Mouse (Mus musculus) lung, embryonic 14.5 days (tissue): ENCODE measurements around the gene Mtmr3. TPM values are rescaled to one million over a fixed set of nuclear protein-coding genes. Genes with fewer than 3 reads are reported as not detected.

Experiments
- ATAC-seq: fragments of 200-750 bp; cut with Nextera tagmentation; 2 replicates; pipeline ENCODE4 v1.8.0; 2017; ENCODE audit warnings: mild to moderate bottlenecking, moderate TSS enrichment, moderate library complexity; ENCODE audit not compliant: insufficient read depth
- DNase-seq: peaks from one replicate; pipeline ENCODE4 v3.0.0-alpha.2; 2015
- H3K27ac ChIP-seq: fragments of 300-500 bp; sonication (generic); 2 replicates; pipeline ENCODE4 v1.5.1; 2014; ENCODE audit warnings: low read depth, mild to moderate bottlenecking, moderate library complexity
- H3K27me3 ChIP-seq: fragments of 300-500 bp; sonication (generic); 2 replicates; pipeline ENCODE4 v1.6.1; 2014; ENCODE audit warnings: low read length, control low read depth; ENCODE audit not compliant: insufficient read depth
- H3K36me3 ChIP-seq: fragments of 300-500 bp; sonication (generic); 2 replicates; pipeline ENCODE4 v1.6.1; 2014; ENCODE audit warnings: control low read depth; ENCODE audit not compliant: insufficient read depth
- H3K4me1 ChIP-seq: fragments of 300-500 bp; sonication (generic); 2 replicates; pipeline ENCODE4 v1.6.1; 2014; ENCODE audit warnings: antibody characterized with exemption, control low read depth; ENCODE audit not compliant: insufficient read depth
- H3K4me2 ChIP-seq: fragments of 300-500 bp; sonication (generic); 2 replicates; pipeline ENCODE4 v1.6.1; 2014; ENCODE audit warnings: mild to moderate bottlenecking
- H3K4me3 ChIP-seq: fragments of 300-500 bp; sonication (generic); 2 replicates; pipeline ENCODE4 v1.5.1; 2014; ENCODE audit warnings: low read depth, low read length
- H3K9ac ChIP-seq: fragments of 300-500 bp; sonication (generic); 2 replicates; pipeline ENCODE4 v1.6.1; 2014
- H3K9me3 ChIP-seq: fragments of 300-500 bp; sonication (generic); 2 replicates; pipeline ENCODE4 v1.6.1; 2016; ENCODE audit warnings: low read depth, low read length, control low read depth
- CTCF ChIP-seq: IDR thresholded peaks from 2 replicates; pipeline ENCODE4 v1.5.1; 2016; ENCODE audit warnings: antibody characterized with exemption, low read depth
- WGBS: fragments of 180-500 bp; shearing (Covaris S2); extraction: QIAGEN DNeasy Blood & Tissue Kit; methylation state at CpG from one replicate; pipeline ENCODE4 v1.1.7; 2014; 5-methylcytosine and 5-hydroxymethylcytosine counted together
- polyA plus RNA-seq: library from polyadenylated mRNA; unstranded; fragments of >200 nt; fragmentation: Nextera tagmentation; extraction: Ambion mirVana; gene quantifications from 2 replicates; pipeline ENCODE4 v1.2.1, GENCODE M21; 2014

Mtmr3 gene
- polyA plus RNA-seq, 1 experiment from 2014 or later, result 32.1 TPM

DNA sequence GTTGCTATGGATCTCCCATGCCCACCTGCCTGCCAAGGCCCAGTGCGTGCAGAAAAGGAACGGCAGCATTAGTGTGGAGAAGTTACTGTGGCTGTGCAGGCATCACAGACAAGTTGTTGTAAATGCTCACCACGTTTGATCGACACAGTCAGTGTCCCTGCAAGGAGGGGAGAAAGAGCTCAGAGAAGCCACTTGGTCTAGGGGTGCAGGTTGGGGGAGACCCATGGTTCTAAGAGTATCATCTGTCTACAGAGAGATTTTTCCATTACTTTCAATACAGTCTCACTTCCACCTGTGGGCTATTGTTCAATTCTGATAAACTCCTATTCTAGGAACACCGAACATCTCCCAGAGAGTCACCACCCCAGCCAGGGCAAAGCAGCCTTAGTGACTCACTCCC, 110.1 kb downstream of the Mtmr3 start:
- Histone ChIP-seq H3K4me1 (0 out of 2 replicates have a peak, but pooled peaks cover 4% of the 10 kb centered on the region), H3K9ac (no peak overlapping the region), H3K27ac (no peak overlapping the region), H3K36me3 (peaks cover 100% of the 10 kb centered on the region), H3K9me3 (no peaks in the 10 kb centered on the region), H3K4me2 (no peak overlapping the region), H3K4me3 (no peak overlapping the region), H3K27me3 (no peaks in the 10 kb centered on the region)
- 94% methylated on average over 5 of the region's 5 CpGs for WGBS
- ATAC-seq (no peak), DNase-seq (no peak)
- TF ChIP-seq CTCF, result no peak

DNA sequence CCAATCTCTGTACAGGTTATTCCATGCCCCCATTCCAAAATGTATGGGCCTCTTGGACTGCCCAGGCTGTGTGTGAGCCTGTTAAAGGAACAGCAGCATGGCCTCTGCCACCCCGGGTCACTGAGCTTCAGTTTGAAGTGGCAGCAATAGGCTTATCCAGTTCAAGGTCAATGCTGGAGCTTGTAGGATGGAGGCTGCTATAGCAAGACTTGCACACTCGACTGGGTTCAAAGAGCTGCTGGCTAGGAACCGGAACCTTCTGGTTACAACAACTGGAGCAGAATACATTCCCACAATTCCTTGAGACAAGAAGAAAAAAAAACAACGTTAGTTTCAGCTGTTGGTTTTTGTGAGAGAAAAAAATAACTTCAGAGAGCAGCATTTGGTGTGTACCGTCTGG, 112.0 kb downstream of the Mtmr3 start:
- Histone ChIP-seq H3K9me3 (no peaks in the 10 kb centered on the region), H3K4me1 (0 out of 2 replicates have a peak, but pooled peaks cover under 1% of the 10 kb centered on the region), H3K27ac (no peak overlapping the region), H3K9ac (no peak overlapping the region), H3K4me2 (no peak overlapping the region), H3K36me3 (peaks cover 92% of the 10 kb centered on the region), H3K27me3 (no peaks in the 10 kb centered on the region), H3K4me3 (no peak overlapping the region)
- DNase-seq (no peak), ATAC-seq (no peak)
- TF ChIP-seq CTCF, result no peak
- 86% methylated on average over 5 of the region's 5 CpGs for WGBS

DNA sequence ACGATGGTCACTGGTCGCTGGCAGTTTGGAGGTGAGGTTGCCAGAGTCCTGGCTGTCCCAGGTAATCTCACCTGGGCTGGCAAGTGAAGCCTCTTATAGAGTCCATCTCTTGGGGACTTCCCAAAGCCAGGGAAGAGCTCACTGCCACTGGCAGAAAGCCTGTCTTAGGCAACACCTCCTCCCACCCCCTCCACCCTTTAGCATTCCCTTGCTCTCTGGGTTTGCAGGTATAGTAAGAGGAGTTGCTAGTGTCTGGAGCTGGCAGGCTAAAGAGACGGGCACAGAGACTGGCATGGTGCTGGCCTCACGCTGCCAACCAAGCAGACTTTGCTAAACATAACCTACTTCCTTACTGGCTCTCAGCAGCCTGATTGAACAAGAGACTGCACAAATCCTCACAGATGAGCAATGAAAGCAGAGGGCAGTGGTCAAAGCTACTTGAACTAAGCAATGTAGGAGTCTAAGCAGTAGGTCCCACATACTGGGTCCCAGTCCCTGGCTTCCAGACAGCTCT, 118.4 kb downstream of the Mtmr3 start:
- Histone ChIP-seq H3K27ac (no peak overlapping the region), H3K9me3 (no peaks in the 10 kb centered on the region), H3K27me3 (no peaks in the 10 kb centered on the region), H3K4me1 (no peaks in the 10 kb centered on the region), H3K4me2 (no peak overlapping the region), H3K36me3 (peaks cover 28% of the 10 kb centered on the region), H3K9ac (no peak overlapping the region), H3K4me3 (no peak overlapping the region)
- ATAC-seq (no peak), DNase-seq (no peak)
- WGBS, result 80% methylated on average over 4 of the region's 4 CpGs
- TF ChIP-seq CTCF, result no peak

DNA sequence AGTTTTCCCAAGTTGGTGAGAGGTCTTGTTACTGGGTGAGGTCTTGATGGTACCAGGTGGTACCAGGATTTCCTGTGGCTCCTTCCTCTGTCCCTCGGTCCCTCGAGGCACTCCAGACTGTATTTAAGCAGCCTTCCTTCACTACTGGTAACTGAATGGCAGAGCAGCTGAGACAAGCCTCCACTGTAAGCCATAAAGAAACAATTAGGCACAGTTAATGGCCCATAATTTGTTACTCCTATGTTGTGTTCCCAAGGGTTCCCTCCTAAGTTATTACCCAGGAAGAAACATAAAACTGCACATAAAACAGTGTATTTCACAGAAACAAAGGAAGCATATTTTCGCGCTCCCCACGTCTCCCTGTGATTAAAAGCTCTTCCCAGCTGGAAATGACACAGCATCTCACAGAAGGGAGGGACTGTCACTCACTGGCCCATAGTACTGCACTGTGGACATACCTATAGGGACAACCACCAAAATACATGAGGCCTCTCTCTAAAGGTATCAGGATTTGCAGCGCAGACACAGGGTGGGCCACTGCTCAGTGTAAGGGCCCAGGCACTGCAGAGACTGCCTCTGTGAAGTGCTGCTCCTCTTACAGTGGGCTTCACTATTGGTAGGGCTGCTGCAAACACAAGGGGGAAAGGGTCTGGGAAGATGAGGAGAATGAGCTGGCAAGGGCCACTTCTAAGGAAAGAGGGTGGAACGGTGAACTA, 122.0 kb downstream of the Mtmr3 start:
- ATAC-seq, result no peak
- H3K4me2 ChIP-seq, result no peak overlapping the region
- 74% methylated on average over 7 of the region's 7 CpGs for WGBS
- DNase-seq, result no peak
- no peaks in the 10 kb centered on the region for H3K27me3 ChIP-seq
- H3K36me3 ChIP-seq, result no peaks in the 10 kb centered on the region
- TF ChIP-seq CTCF, result no peak
- H3K9me3 ChIP-seq, result no peaks in the 10 kb centered on the region
- no peak overlapping the region for H3K27ac ChIP-seq
- no peak overlapping the region for H3K9ac ChIP-seq
- H3K4me3 ChIP-seq, result no peak overlapping the region
- no peaks in the 10 kb centered on the region for H3K4me1 ChIP-seq

DNA sequence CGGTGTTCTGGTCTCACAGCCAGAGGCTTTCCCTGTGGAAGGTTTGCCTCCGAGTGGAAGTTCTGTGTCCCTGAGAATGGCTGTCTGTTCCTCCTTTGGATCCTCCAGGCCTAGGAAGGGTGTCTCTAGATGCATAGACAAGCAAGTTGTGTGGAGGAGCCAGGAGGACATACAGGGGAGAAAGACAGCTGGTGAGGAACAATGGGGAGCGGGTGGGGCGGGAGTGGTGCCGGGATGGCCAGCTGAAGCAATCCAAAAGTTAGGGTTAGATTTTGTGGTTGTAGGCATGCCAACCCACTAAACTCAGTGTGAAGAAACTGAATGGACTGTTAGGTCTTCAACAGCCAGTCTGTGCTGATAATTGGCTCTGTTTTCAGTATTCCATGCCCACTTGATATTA, 122.9 kb downstream of the Mtmr3 start:
- H3K4me2 ChIP-seq, result no peak overlapping the region
- no peak overlapping the region for H3K9ac ChIP-seq
- no peaks in the 10 kb centered on the region for H3K9me3 ChIP-seq
- no peak overlapping the region for H3K4me3 ChIP-seq
- H3K27ac ChIP-seq, result no peak overlapping the region
- no peaks in the 10 kb centered on the region for H3K27me3 ChIP-seq
- TF ChIP-seq CTCF, result no peak
- no peaks in the 10 kb centered on the region for H3K4me1 ChIP-seq
- 86% methylated on average over 5 of the region's 5 CpGs for WGBS
- DNase-seq, result no peak
- no peak for ATAC-seq
- no peaks in the 10 kb centered on the region for H3K36me3 ChIP-seq

DNA sequence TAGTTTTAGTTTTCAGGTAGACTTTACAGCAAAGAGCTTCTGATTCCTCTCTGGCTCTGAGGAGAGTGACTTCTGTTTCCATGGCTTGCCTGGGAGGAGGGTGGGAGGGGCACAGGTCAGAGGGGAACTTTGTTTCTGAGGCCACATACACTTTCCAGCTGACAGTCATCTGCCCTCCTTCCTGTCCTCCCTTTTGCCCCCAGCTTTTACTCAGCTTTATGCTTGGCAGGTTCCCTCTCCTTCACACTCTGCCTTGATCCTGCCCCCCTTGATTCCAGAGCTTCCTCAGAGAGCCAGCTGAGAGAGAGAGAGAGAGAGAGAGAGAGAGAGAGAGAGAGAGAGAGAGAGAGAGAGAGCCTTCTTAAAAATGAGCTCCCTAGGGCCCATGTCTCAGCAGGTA, 123.4 kb downstream of the Mtmr3 start:
- no peak for TF ChIP-seq CTCF
- no peak overlapping the region for H3K9ac ChIP-seq
- no peaks in the 10 kb centered on the region for H3K27me3 ChIP-seq
- no peaks in the 10 kb centered on the region for H3K9me3 ChIP-seq
- no peak overlapping the region for H3K27ac ChIP-seq
- DNase-seq (no peak), ATAC-seq (no peak)
- no peak overlapping the region for H3K4me2 ChIP-seq
- H3K4me1 ChIP-seq, result no peaks in the 10 kb centered on the region
- H3K36me3 ChIP-seq, result no peaks in the 10 kb centered on the region
- H3K4me3 ChIP-seq, result no peak overlapping the region

DNA sequence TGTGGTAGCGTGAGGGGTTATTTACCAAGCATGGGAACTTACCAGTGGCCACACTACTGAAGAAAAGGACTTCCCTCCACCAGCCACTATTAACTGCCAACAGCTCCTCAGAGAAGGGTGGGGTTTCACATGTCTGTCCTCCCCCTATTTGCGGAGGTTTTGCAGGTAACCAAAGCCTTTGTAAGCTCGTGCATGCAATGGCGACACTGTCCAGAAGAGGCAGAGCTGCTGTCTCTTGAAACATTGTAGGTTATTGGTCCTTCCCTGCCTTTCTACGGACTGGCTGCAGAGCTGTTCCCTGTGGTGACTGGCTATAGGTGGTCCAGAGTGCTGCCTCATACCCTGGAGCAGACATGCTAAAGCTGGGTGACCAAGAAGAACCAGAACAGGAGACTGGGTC, 125.6 kb downstream of the Mtmr3 start:
- no peaks in the 10 kb centered on the region for H3K27me3 ChIP-seq
- WGBS, result 57% methylated on average over 5 of the region's 5 CpGs
- no peak for TF ChIP-seq CTCF
- no peak for ATAC-seq
- H3K4me2 ChIP-seq, result no peak overlapping the region
- no peak overlapping the region for H3K4me3 ChIP-seq
- H3K9me3 ChIP-seq, result no peaks in the 10 kb centered on the region
- no peak for DNase-seq
- H3K4me1 ChIP-seq, result no peaks in the 10 kb centered on the region
- no peak overlapping the region for H3K9ac ChIP-seq
- H3K27ac ChIP-seq, result no peak overlapping the region
- H3K36me3 ChIP-seq, result no peaks in the 10 kb centered on the region
